Mouse (Mus musculus) forebrain, embryonic 11.5 days (tissue): ENCODE results near the gene Dhx30. TPM values are rescaled to one million over a fixed set of nuclear protein-coding genes. Genes with fewer than 3 reads are reported as not detected.

Experiments
- ATAC-seq: fragments of 200-750 bp; cut with Nextera tagmentation; replicated peaks from 2 replicates; pipeline ENCODE4 v1.8.0; 2017; ENCODE audit warnings: moderate TSS enrichment; ENCODE audit not compliant: low FRiP score
- DNase-seq: peaks from one replicate; pipeline ENCODE4 v3.0.0-alpha.2; 2017; ENCODE audit warnings: low spot score
- H3K27ac ChIP-seq: fragments of 300-500 bp; sonication (generic); 2 replicates; pipeline ENCODE4 v1.5.1; 2014; ENCODE audit warnings: low read depth, low read length
- H3K27me3 ChIP-seq: fragments of 300-500 bp; sonication (generic); 2 replicates; pipeline ENCODE4 v1.6.1; 2014; ENCODE audit warnings: mild to moderate bottlenecking, low read length, mixed read lengths; ENCODE audit not compliant: control insufficient read depth, insufficient read depth
- H3K36me3 ChIP-seq: fragments of 300-500 bp; sonication (generic); 2 replicates; pipeline ENCODE4 v1.6.1; 2014; ENCODE audit warnings: mild to moderate bottlenecking, low read length, moderate library complexity, mixed read lengths; ENCODE audit not compliant: control insufficient read depth, insufficient read depth
- H3K4me1 ChIP-seq: fragments of 300-500 bp; sonication (generic); replicated peaks from 2 replicates; pipeline ENCODE4 v1.6.1; 2014; ENCODE audit warnings: low read length, mixed read lengths; ENCODE audit not compliant: control insufficient read depth, insufficient read depth
- H3K4me2 ChIP-seq: fragments of 300-500 bp; sonication (generic); 2 replicates; pipeline ENCODE4 v1.6.1; 2014; ENCODE audit warnings: low read depth, mild to moderate bottlenecking, low read length, moderate library complexity, mixed read lengths; ENCODE audit not compliant: severe bottlenecking
- H3K4me3 ChIP-seq: fragments of 300-500 bp; sonication (generic); 2 replicates; pipeline ENCODE4 v1.5.1; 2014; ENCODE audit warnings: low read depth, low read length
- H3K9ac ChIP-seq: fragments of 300-500 bp; sonication (generic); 2 replicates; pipeline ENCODE4 v1.6.1; 2014; ENCODE audit warnings: low read length
- H3K9me3 ChIP-seq: fragments of 300-500 bp; sonication (generic); 2 replicates; pipeline ENCODE4 v1.6.1; 2016; ENCODE audit warnings: low read length, mixed read lengths; ENCODE audit not compliant: control insufficient read depth
- WGBS: fragments of 180-500 bp; shearing (Covaris S2); extraction: QIAGEN DNeasy Blood & Tissue Kit; methylation state at CpG from one replicate; pipeline ENCODE4 v1.1.7; 2014; 5-methylcytosine and 5-hydroxymethylcytosine counted together
- polyA plus RNA-seq: library from polyadenylated mRNA; unstranded; fragments of >200 nt; fragmentation: Nextera tagmentation; extraction: Ambion mirVana; gene quantifications from 2 replicates; pipeline ENCODE4 v1.2.1, GENCODE M21; 2014

Gene Dhx30
- polyA plus RNA-seq, 1 experiment from 2014 or later = 186 TPM

DNA sequence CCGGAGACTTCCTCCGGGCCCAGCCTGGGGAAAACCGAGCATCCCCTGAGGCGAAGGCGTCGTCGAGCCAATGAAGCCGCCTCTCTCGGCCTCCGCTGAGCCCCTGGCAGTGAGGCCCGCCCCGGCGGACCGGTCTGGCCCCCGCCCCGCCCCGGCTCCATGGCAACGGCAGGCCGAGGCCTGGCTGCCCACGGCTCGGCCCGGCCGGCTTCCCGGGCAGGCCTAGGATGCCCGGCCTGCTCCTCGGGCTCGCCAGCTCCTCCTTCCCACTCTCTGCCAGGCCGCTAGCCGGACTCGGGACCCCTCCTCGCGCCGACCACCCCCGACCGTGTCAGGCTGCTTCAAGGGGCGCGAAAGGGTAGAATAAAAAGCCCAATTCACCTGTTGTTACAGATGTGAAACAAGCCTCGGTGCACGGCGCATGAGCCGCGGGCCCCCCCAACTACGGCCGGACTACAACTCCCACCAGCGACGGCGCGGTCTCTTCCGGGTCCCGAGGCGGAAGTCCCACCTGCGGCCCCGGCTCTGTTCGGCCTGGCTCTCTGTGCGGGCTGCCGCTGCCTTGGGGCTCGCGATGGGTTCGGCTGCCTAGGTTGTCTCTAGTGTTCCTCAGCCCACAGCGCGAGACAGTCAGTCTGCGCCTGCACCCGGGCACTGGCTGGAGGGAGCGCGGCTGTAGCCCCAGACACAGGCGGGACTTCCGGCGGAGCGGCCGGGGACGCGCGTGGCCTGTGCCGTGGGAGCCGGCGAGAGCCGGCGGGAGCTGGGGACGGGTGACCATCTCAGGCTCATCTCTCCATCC lies 452 bp downstream of the Dhx30 start, which contains the start of gene Smarcc1:
Gene Smarcc1 (plus strand): TSS at position 732 of the 802 bp plus-strand sequence.
- H3K4me2 ChIP-seq = peak within 1 kb of the TSS; percentile 75
- H3K27me3 ChIP-seq = no peaks in the 10 kb centered on the region
- peak; percentile 96 for ATAC-seq
- peaks cover 6% of the 10 kb centered on the region; the same call in 1 of the 2 replicates for H3K4me1 ChIP-seq
- H3K9me3 ChIP-seq = no peaks in the 10 kb centered on the region
- H3K4me3 ChIP-seq = peak within 1 kb of the TSS; percentile 87
- under 1% methylated on average over 65 of the region's 79 CpGs for WGBS
- peak within 1 kb of the TSS; percentile 92 for H3K27ac ChIP-seq
- H3K9ac ChIP-seq = peak within 1 kb of the TSS; percentile 96
- peak; percentile 96 for DNase-seq
- H3K36me3 ChIP-seq = peaks cover 3% of the 10 kb centered on the region; the same call in 1 of the 2 replicates

DNA sequence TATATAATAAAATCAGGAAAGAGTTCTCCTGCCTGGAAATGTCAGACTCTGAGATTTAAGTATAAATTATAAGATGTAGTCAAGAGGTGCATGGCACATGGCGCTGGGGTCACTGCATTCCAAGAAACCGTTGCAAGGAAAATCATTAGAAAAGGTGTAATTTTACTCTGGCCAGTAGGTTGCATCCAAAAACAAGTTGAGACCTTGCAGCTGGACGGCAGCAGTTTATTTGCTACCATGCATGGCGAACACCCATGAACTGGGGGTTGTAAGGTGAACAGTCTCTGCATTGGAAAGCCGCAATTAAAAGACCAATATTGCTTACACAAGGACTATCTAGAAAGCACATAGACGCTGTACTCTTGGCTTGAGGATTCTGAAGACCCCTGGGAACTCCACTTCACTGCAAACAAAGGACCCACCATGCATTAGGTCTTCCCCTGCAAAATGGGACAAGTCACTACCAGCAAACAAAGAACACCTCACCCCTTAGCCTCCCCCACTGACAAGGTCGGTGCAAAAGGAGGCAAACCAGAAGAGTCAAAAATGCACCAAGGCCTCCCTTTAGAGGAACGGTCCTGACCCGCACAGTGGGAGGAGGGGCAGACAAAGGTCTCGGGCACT lies 1.2 kb downstream of the Dhx30 start:
- Histone ChIP-seq H3K9ac (peak overlapping the region; percentile 96), H3K36me3 (peaks cover 3% of the 10 kb centered on the region; the same call in 1 of the 2 replicates), H3K27ac (peak overlapping the region; percentile 92), H3K4me1 (peaks cover 6% of the 10 kb centered on the region; the same call in 1 of the 2 replicates), H3K9me3 (no peaks in the 10 kb centered on the region), H3K4me2 (peak overlapping the region; percentile 75), H3K27me3 (no peaks in the 10 kb centered on the region), H3K4me3 (peak overlapping the region; percentile 87)
- ATAC-seq (no peak; the same call in 1 of the 2 replicates), DNase-seq (peak; percentile 60)
- 11% methylated on average over 10 of the region's 10 CpGs for WGBS

GRCm38 (mm10) chr9:110100627-110101600 lies 16.7 kb downstream of the Dhx30 start:
- Histone ChIP-seq H3K4me3 (peak overlapping the region; percentile 69), H3K27ac (no peak overlapping the region; the same call in 1 of the 2 replicates), H3K36me3 (peaks cover 14% of the 10 kb centered on the region; the same call in 1 of the 2 replicates), H3K9ac (peak overlapping the region; percentile 81), H3K4me1 (peaks cover 6% of the 10 kb centered on the region; the same call in 1 of the 2 replicates), H3K4me2 (peak overlapping the region; percentile 72), H3K27me3 (no peaks in the 10 kb centered on the region), H3K9me3 (no peaks in the 10 kb centered on the region)
- 3% methylated on average over 41 of the region's 41 CpGs for WGBS
- ATAC-seq = peak; percentile 93
- peak; percentile 95 for DNase-seq

GRCm38 (mm10) chr9:110097791-110098190 lies 19.8 kb downstream of the Dhx30 start:
- no peak overlapping the region for H3K4me2 ChIP-seq
- H3K4me3 ChIP-seq = no peak overlapping the region
- H3K4me1 ChIP-seq = peaks cover 6% of the 10 kb centered on the region; the same call in 1 of the 2 replicates
- H3K36me3 ChIP-seq = peaks cover 18% of the 10 kb centered on the region; the same call in 1 of the 2 replicates
- no peak for DNase-seq
- no peaks in the 10 kb centered on the region for H3K27me3 ChIP-seq
- no peak overlapping the region for H3K9ac ChIP-seq
- H3K9me3 ChIP-seq = no peaks in the 10 kb centered on the region
- 82% methylated on average over 3 of the region's 3 CpGs for WGBS
- H3K27ac ChIP-seq = no peak overlapping the region
- ATAC-seq = no peak

DNA sequence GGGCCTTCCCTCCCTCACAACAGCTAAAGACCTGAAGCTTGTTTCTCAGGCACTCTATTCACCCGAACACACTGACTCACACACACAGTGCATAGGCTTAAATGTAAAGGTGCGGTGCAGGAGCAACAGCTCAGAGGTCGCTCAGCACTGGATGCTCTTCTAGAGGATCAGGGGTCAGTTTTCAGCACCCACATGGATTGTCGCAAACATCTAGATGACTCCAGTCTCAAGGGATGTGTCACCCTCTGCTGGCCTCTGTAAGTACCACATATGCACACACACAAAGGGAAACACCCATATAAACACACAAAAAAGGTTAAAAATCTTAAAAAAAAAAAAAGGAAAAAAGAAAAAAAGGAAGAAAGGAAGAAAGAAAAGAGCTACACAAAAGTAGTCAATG lies 22.9 kb downstream of the Dhx30 start:
- Histone ChIP-seq H3K4me1 (no peaks in the 10 kb centered on the region), H3K27ac (no peak overlapping the region), H3K36me3 (peaks cover 33% of the 10 kb centered on the region), H3K9me3 (no peaks in the 10 kb centered on the region), H3K4me2 (no peak overlapping the region), H3K27me3 (no peaks in the 10 kb centered on the region), H3K9ac (no peak overlapping the region), H3K4me3 (no peak overlapping the region)
- WGBS = 96% methylated on average over 4 of the region's 4 CpGs
- DNase-seq = no peak
- ATAC-seq = no peak

GRCm38 (mm10) chr9:110093303-110093702 lies 24.3 kb downstream of the Dhx30 start:
- Histone ChIP-seq H3K4me3 (no peak overlapping the region), H3K9ac (no peak overlapping the region), H3K4me2 (no peak overlapping the region), H3K4me1 (no peaks in the 10 kb centered on the region), H3K36me3 (peaks cover 38% of the 10 kb centered on the region), H3K27me3 (no peaks in the 10 kb centered on the region), H3K9me3 (no peaks in the 10 kb centered on the region), H3K27ac (no peak overlapping the region)
- ATAC-seq = no peak
- 83% methylated on average over 4 of the region's 4 CpGs for WGBS
- no peak for DNase-seq

DNA sequence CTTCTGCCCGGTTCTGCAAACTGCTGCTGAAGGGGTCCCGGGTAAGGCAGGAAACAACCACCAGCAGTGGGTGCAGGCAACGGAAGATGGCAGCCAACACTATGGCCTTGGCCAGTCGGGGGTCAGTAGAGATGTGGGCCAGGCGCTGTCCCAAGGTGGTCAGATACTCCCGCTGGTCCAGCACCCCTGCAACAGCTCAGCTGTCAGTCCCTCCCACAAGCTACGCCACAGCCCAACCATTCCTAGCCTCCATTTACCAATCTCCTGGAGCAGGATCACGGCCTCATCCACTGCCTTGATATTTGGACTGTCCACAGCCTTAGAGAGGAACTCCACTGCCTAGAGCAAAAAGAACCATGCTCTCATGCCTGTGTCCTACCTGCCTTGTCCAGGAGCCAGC lies 31.9 kb downstream of the Dhx30 start:
- no peaks in the 10 kb centered on the region for H3K9me3 ChIP-seq
- no peak overlapping the region for H3K27ac ChIP-seq
- H3K4me3 ChIP-seq = no peak overlapping the region
- WGBS = 93% methylated on average over 8 of the region's 8 CpGs
- no peaks in the 10 kb centered on the region for H3K27me3 ChIP-seq
- ATAC-seq (no peak), DNase-seq (peak; percentile 49)
- no peak overlapping the region for H3K9ac ChIP-seq
- H3K4me1 ChIP-seq = no peaks in the 10 kb centered on the region
- H3K36me3 ChIP-seq = peaks cover 40% of the 10 kb centered on the region
- no peak overlapping the region for H3K4me2 ChIP-seq
